ENCODE assay signal across 7 mouse cellular contexts in genomic region chr2:80969354-80969753, GRCm38 (mm10).
A peak's percentile ranks its signal among the peaks of the same experiment; 100 is the strongest.
DNase-seq lines count a peak whose midpoint lies in the region; ATAC-seq and TF ChIP-seq lines count a peak whose summit lies in the region.

No protein-coding gene starts in this region.

- H3K4me3 ChIP-seq in kidney, embryonic 14.5 days (ENCODE audit: low read length) = no peak overlapping the region
- no peak overlapping the region for H3K4me3 ChIP-seq in kidney, adult 2 months (ENCODE audit: insufficient read depth, low read depth, low read length)
- no peak overlapping the region for H3K4me3 ChIP-seq in embryonic facial prominence, embryonic 13.5 days
- H3K4me3 ChIP-seq in heart, embryonic 14.5 days (ENCODE audit: control insufficient read depth in 1 of 2, insufficient read depth in 1 of 2, low read depth in 1 of 2, low read length in 2 of 2) = no peak overlapping the region

- H3K27me3 ChIP-seq in kidney, embryonic 14.5 days (ENCODE audit: control insufficient read depth, insufficient read depth, low read length) = no peaks in the 10 kb centered on the region
- no peaks in the 10 kb centered on the region for H3K27me3 ChIP-seq in kidney, adult 2 months (replicated peaks; ENCODE audit: control insufficient read depth, insufficient read depth, low read length)
- no peaks in the 10 kb centered on the region for H3K27me3 ChIP-seq in embryonic facial prominence, embryonic 13.5 days
- H3K27me3 ChIP-seq in heart, embryonic 14.5 days (ENCODE audit: control insufficient read depth, insufficient read depth, low read length) = no peaks in the 10 kb centered on the region

- TF ChIP-seq CTCF in kidney, adult 2 months (conservative IDR thresholded peaks at IDR 0.05; ENCODE audit: insufficient read depth, insufficient read length, low read depth, low read length) = no peak

- no peaks in the 10 kb centered on the region for H3K4me1 ChIP-seq in kidney, embryonic 14.5 days (ENCODE audit: control insufficient read depth, insufficient read depth, low read length)
- H3K4me1 ChIP-seq in kidney, adult 2 months (ENCODE audit: control insufficient read depth, insufficient read depth, low read length) = peaks cover 4% of the 10 kb centered on the region; the same call in 1 of the 2 replicates
- peaks cover 8% of the 10 kb centered on the region for H3K4me1 ChIP-seq in embryonic facial prominence, embryonic 13.5 days
- H3K4me1 ChIP-seq in heart, embryonic 14.5 days (ENCODE audit: control insufficient read depth in 2 of 2, insufficient read depth in 2 of 2, low read length in 2 of 2) = peaks cover 5 to 14% of the 10 kb centered on the region in 2 experiments

- no peak overlapping the region; the same call in 1 of the 2 replicates for H3K27ac ChIP-seq in kidney, embryonic 14.5 days (ENCODE audit: low read depth, low read length)
- H3K27ac ChIP-seq in kidney, adult 2 months (ENCODE audit: insufficient read depth, low read depth, low read length) = no peak overlapping the region
- H3K27ac ChIP-seq in embryonic facial prominence, embryonic 13.5 days = no peak overlapping the region; the same call in 1 of the 2 replicates
- H3K27ac ChIP-seq in heart, embryonic 14.5 days (replicated peaks in 1 of 2; ENCODE audit: control insufficient read depth in 1 of 2, insufficient read depth in 1 of 2, low read depth in 2 of 2, low read length in 2 of 2) = peak overlapping the region; percentile 70 to 87

- H3K36me3 ChIP-seq in kidney, embryonic 14.5 days (ENCODE audit: control insufficient read depth, insufficient read depth, low read length) = no peaks in the 10 kb centered on the region
- no peaks in the 10 kb centered on the region for H3K36me3 ChIP-seq in kidney, adult 2 months (ENCODE audit: control insufficient read depth, insufficient read depth, low read length)
- H3K36me3 ChIP-seq in embryonic facial prominence, embryonic 13.5 days = no peaks in the 10 kb centered on the region
- H3K36me3 ChIP-seq in heart, embryonic 14.5 days (ENCODE audit: control insufficient read depth, insufficient read depth, low read length) = no peaks in the 10 kb centered on the region

- no peak overlapping the region for H3K9ac ChIP-seq in kidney, embryonic 14.5 days (ENCODE audit: low read depth, low read length)
- no peak overlapping the region for H3K9ac ChIP-seq in embryonic facial prominence, embryonic 13.5 days
- no peak overlapping the region for H3K9ac ChIP-seq in heart, embryonic 14.5 days (ENCODE audit: low read length)

- DNase-seq in kidney, adult 2 months = no peak
- DNase-seq in left cerebral cortex, postnatal 10 days (ENCODE audit: extremely low spot score in 1 of 2, low spot score in 2 of 2) = peak; percentile 24 to 43
- DNase-seq in telencephalon, adult 2 months (ENCODE audit: low read depth, low spot score) = peak; percentile 49
- no peak for DNase-seq in thymus, postnatal 25 days

- 49% methylated on average over 5 of the region's 5 CpGs for WGBS in kidney, embryonic 14.5 days
- WGBS in kidney, adult 2 months = 25% methylated on average over 5 of the region's 5 CpGs
- 23% methylated on average over 5 of the region's 5 CpGs for WGBS in embryonic facial prominence, embryonic 13.5 days
- 7% methylated on average over 5 of the region's 5 CpGs for WGBS in heart, embryonic 14.5 days

- ATAC-seq in kidney, embryonic 14.5 days (ENCODE audit: low FRiP score, low TSS enrichment) = peak; percentile 60; the same call in 1 of the 2 replicates
- 0 out of 2 replicates have a peak, but pooled peaks have one; percentile 37 for ATAC-seq in embryonic facial prominence, embryonic 13.5 days (ENCODE audit: insufficient number of reproducible peaks, insufficient read depth, low FRiP score, low TSS enrichment, low read depth)
- ATAC-seq in heart, embryonic 14.5 days (ENCODE audit: insufficient number of reproducible peaks, insufficient read depth, low FRiP score, low read depth) = peak; percentile 80

- intact Hi-C loops in left cerebral cortex, postnatal 10 days (cut with DNase I) = no loop called here

- no peaks in the 10 kb centered on the region for H3K9me3 ChIP-seq in kidney, embryonic 14.5 days (ENCODE audit: control insufficient read depth, low read length)
- H3K9me3 ChIP-seq in embryonic facial prominence, embryonic 13.5 days = no peaks in the 10 kb centered on the region
- no peaks in the 10 kb centered on the region for H3K9me3 ChIP-seq in heart, embryonic 14.5 days (ENCODE audit: control insufficient read depth, low read length)

- no peak for TF ChIP-seq POLR2A in kidney, adult 2 months (IDR thresholded peaks at IDR 0.05; ENCODE audit: low read depth, low read length)

- H3K4me2 ChIP-seq in kidney, embryonic 14.5 days (replicated peaks; ENCODE audit: low read depth, low read length) = no peak overlapping the region
- no peak overlapping the region for H3K4me2 ChIP-seq in embryonic facial prominence, embryonic 13.5 days
- H3K4me2 ChIP-seq in heart, embryonic 14.5 days (ENCODE audit: low read length) = peak overlapping the region; percentile 31

Comparison
In these comparisons a context has a peak if more than half of its experiments do, and no peak if none do; other contexts are left out.
1. H3K27ac ChIP-seq: peak in heart, embryonic 14.5 days (2 of 2); none in kidney, embryonic 14.5 days (single experiment), kidney, adult 2 months (single experiment) and embryonic facial prominence, embryonic 13.5 days (single experiment).
2. DNase-seq: peak in left cerebral cortex, postnatal 10 days (2 of 2) and telencephalon, adult 2 months (single experiment); none in kidney, adult 2 months (single experiment) and thymus, postnatal 25 days (single experiment).
3. Peak in every context shown above with its lines, with median percentiles within 50 percentile points of each other: ATAC-seq.